Mouse (Mus musculus) thymus, adult 2 months (tissue): ENCODE measurements around the gene Gm28372.

ENCODE experiments used
- CTCF ChIP-seq: fragments of 200-500 bp; IDR thresholded peaks from 2 replicates; pipeline ENCODE4 v1.5.1; 2012; ENCODE audit warnings: mild to moderate bottlenecking, control low read depth, low read length, moderate library complexity, borderline replicate concordance; ENCODE audit not compliant: control insufficient read depth, poor library complexity, insufficient read depth; ENCODE audit errors: extremely low read depth
- POLR2A ChIP-seq: fragments of 200-500 bp; IDR thresholded peaks from 2 replicates; pipeline ENCODE4 v1.6.1; 2012; ENCODE audit warnings: mild to moderate bottlenecking, low read length, control low read depth, moderate library complexity; ENCODE audit not compliant: control insufficient read depth, poor library complexity, insufficient read depth; ENCODE audit errors: extremely low read depth

DNA sequence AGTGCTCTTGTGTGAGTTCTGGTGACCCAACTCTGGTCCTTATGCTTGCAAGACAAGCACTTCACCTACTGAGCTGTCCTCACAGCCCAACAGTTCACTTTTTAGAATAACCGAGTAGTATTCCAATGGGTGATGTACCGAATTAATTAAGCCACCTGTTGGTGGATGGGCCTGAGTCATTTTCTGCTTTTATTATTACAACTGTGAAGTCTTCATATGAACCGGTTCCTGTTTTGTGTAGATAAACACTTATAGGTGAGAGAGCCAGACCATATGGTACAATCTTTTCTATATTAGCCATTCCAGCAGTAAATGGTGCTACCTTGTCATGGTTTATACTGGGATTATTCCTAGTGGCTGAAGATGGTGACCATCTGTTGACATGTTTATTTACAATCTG is 7.7 kb downstream of the Gm28372 start:
- no peak for TF ChIP-seq POLR2A
- no peak for TF ChIP-seq CTCF
